In the genomic region with DNA sequence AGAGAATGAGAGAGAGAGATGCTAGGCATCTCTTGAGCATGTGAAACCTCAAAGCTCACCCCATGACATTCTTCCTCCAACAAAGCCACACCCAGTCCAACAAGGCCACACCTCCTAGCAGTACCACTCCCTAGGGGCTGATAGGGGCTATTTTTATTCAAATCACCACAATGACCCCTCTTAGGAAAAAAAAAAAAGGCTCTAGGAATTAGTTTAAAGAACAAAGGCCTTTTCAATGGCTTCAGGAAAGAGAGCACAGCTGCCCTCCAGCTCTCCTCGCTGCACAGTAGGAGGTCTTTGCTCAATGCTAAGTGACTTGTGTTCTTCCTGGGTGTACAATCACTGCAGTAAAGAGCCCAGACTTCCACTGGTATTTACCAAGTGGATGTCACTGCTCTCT, we compare ENCODE assay signal across 14 mouse cellular contexts.
DNase-seq lines count a peak whose midpoint lies in the region; ATAC-seq and TF ChIP-seq lines count a peak whose summit lies in the region.
"Had no signal": no experiment of that assay in that cellular context is flagged by ENCODE, and none has a peak within 500 bp of the region (broad histone marks: within the 10 kb centered on the region; RNA-seq: fewer than 3 reads in every experiment).

No protein-coding gene starts in this region.

- no peak for TF ChIP-seq CTCF in brain, embryonic 14.5 days (IDR thresholded peaks at IDR 0.05; ENCODE audit: borderline replicate concordance, extremely low read depth, insufficient read depth, insufficient read length)

- H3K36me3 ChIP-seq in hindbrain, embryonic 10.5 days = no peaks in the 10 kb centered on the region
- H3K36me3 ChIP-seq in hindbrain, embryonic 16.5 days (ENCODE audit: control insufficient read depth, insufficient read depth, low read length) = no peaks in the 10 kb centered on the region
- H3K36me3 ChIP-seq in forebrain, embryonic 13.5 days (ENCODE audit: poor library complexity, severe bottlenecking) = no peaks in the 10 kb centered on the region
- H3K36me3 ChIP-seq in midbrain, embryonic 14.5 days (ENCODE audit: control insufficient read depth, insufficient read depth, low read length) = no peaks in the 10 kb centered on the region
- H3K36me3 ChIP-seq: embryonic facial prominence, embryonic 12.5 days; heart, embryonic 10.5 days; limb, embryonic 15.5 days; lung, embryonic 15.5 days had no signal

- no peak overlapping the region for H3K27ac ChIP-seq in hindbrain, embryonic 10.5 days
- H3K27ac ChIP-seq in hindbrain, embryonic 16.5 days (ENCODE audit: low read depth, low read length) = no peak overlapping the region
- H3K27ac ChIP-seq in forebrain, embryonic 13.5 days = no peak overlapping the region
- H3K27ac ChIP-seq in midbrain, embryonic 14.5 days (replicated peaks; ENCODE audit: low read depth, low read length) = no peak overlapping the region
- H3K27ac ChIP-seq: embryonic facial prominence, embryonic 12.5 days; heart, embryonic 10.5 days; kidney, postnatal 0 days; limb, embryonic 15.5 days; lung, embryonic 15.5 days had no signal

- H3K4me3 ChIP-seq in hindbrain, embryonic 10.5 days = no peak overlapping the region
- H3K4me3 ChIP-seq in hindbrain, embryonic 16.5 days (ENCODE audit: low read length) = no peak overlapping the region
- H3K4me3 ChIP-seq in forebrain, embryonic 13.5 days = no peak overlapping the region
- no peak overlapping the region for H3K4me3 ChIP-seq in midbrain, embryonic 14.5 days (replicated peaks; ENCODE audit: low read depth, low read length)
- H3K4me3 ChIP-seq: embryonic facial prominence, embryonic 12.5 days; heart, embryonic 10.5 days; limb, embryonic 15.5 days; lung, embryonic 15.5 days had no signal

- H3K9ac ChIP-seq in hindbrain, embryonic 16.5 days (ENCODE audit: low read depth, low read length) = no peak overlapping the region
- no peak overlapping the region for H3K9ac ChIP-seq in forebrain, embryonic 13.5 days
- no peak overlapping the region for H3K9ac ChIP-seq in midbrain, embryonic 14.5 days (replicated peaks; ENCODE audit: low read length)
- H3K9ac ChIP-seq: embryonic facial prominence, embryonic 12.5 days; limb, embryonic 15.5 days; lung, embryonic 15.5 days had no signal

- WGBS in hindbrain, embryonic 10.5 days = 8% methylated on average over 1 of the region's 1 CpGs
- 0% methylated on average over 1 of the region's 1 CpGs for WGBS in hindbrain, embryonic 16.5 days
- WGBS in forebrain, embryonic 13.5 days = 0% methylated on average over 1 of the region's 1 CpGs
- 0% methylated on average over 1 of the region's 1 CpGs for WGBS in midbrain, embryonic 14.5 days

- H3K27me3 ChIP-seq in hindbrain, embryonic 10.5 days (ENCODE audit: insufficient read depth, poor library complexity, severe bottlenecking) = no peaks in the 10 kb centered on the region
- no peaks in the 10 kb centered on the region for H3K27me3 ChIP-seq in hindbrain, embryonic 16.5 days (replicated peaks; ENCODE audit: control insufficient read depth, insufficient read depth, low read length)
- H3K27me3 ChIP-seq in forebrain, embryonic 13.5 days = no peaks in the 10 kb centered on the region
- H3K27me3 ChIP-seq in midbrain, embryonic 14.5 days (ENCODE audit: control insufficient read depth, insufficient read depth, low read length) = no peaks in the 10 kb centered on the region
- H3K27me3 ChIP-seq: embryonic facial prominence, embryonic 12.5 days; limb, embryonic 15.5 days; lung, embryonic 15.5 days had no signal

- peak; percentile 26 for DNase-seq in hindbrain, embryonic 10.5 days (ENCODE audit: low spot score)
- peak; percentile 70 for DNase-seq in brain, embryonic 14.5 days (ENCODE audit: low read depth)
- peak; percentile 43 for DNase-seq in midbrain, embryonic 14.5 days
- DNase-seq in testis, postnatal 14 days (ENCODE audit: low spot score) = no peak
- DNase-seq in spleen, postnatal 14 days (ENCODE audit: low spot score in 2 of 2) = no peak
- DNase-seq: adrenal gland, postnatal 10 days had no signal

- TF ChIP-seq POLR2A in brain, embryonic 14.5 days (IDR thresholded peaks at IDR 0.05; ENCODE audit: borderline replicate concordance, extremely low read depth, insufficient read depth, insufficient read length, poor library complexity, severe bottlenecking) = no peak

- H3K9me3 ChIP-seq in hindbrain, embryonic 10.5 days = no peaks in the 10 kb centered on the region
- no peaks in the 10 kb centered on the region for H3K9me3 ChIP-seq in hindbrain, embryonic 16.5 days (ENCODE audit: control insufficient read depth, low read length)
- no peaks in the 10 kb centered on the region for H3K9me3 ChIP-seq in forebrain, embryonic 13.5 days (replicated peaks)
- H3K9me3 ChIP-seq in midbrain, embryonic 14.5 days (ENCODE audit: control insufficient read depth, low read length) = 0 out of 2 replicates have a peak, but pooled peaks cover under 1% of the 10 kb centered on the region
- H3K9me3 ChIP-seq: embryonic facial prominence, embryonic 12.5 days; heart, embryonic 10.5 days; limb, embryonic 15.5 days; lung, embryonic 15.5 days had no signal

- no peak overlapping the region for H3K4me2 ChIP-seq in hindbrain, embryonic 16.5 days (ENCODE audit: low read length)
- H3K4me2 ChIP-seq in forebrain, embryonic 13.5 days = no peak overlapping the region
- no peak overlapping the region for H3K4me2 ChIP-seq in midbrain, embryonic 14.5 days (ENCODE audit: low read length)
- H3K4me2 ChIP-seq: embryonic facial prominence, embryonic 12.5 days; limb, embryonic 15.5 days; lung, embryonic 15.5 days had no signal

- H3K4me1 ChIP-seq in hindbrain, embryonic 10.5 days (replicated peaks) = peaks cover 9% of the 10 kb centered on the region
- H3K4me1 ChIP-seq in hindbrain, embryonic 16.5 days (ENCODE audit: control insufficient read depth, insufficient read depth, low read depth, low read length) = no peaks in the 10 kb centered on the region
- peaks cover 4% of the 10 kb centered on the region; the same call in 1 of the 2 replicates for H3K4me1 ChIP-seq in forebrain, embryonic 13.5 days
- no peaks in the 10 kb centered on the region for H3K4me1 ChIP-seq in midbrain, embryonic 14.5 days (ENCODE audit: control insufficient read depth, insufficient read depth, low read length)
- H3K4me1 ChIP-seq: embryonic facial prominence, embryonic 12.5 days; heart, embryonic 10.5 days; limb, embryonic 15.5 days; lung, embryonic 15.5 days had no signal

- ATAC-seq in hindbrain, embryonic 16.5 days = no peak
- ATAC-seq in forebrain, embryonic 13.5 days = peak; percentile 71; the same call in 1 of the 2 replicates
- ATAC-seq in midbrain, embryonic 14.5 days (ENCODE audit: low FRiP score, low TSS enrichment) = peak; percentile 69; the same call in 1 of the 2 replicates
- ATAC-seq in monocyte, adult 5-6 weeks (replicated peaks; ENCODE audit: insufficient number of reproducible peaks, low FRiP score, low TSS enrichment, poor library complexity, severe bottlenecking) = no peak

Comparison
In these comparisons a context has a peak if more than half of its experiments do, and no peak if none do; other contexts are left out.
1. DNase-seq: peak in hindbrain, embryonic 10.5 days (single experiment), brain, embryonic 14.5 days (single experiment) and midbrain, embryonic 14.5 days (single experiment); none in testis, postnatal 14 days (single experiment) and spleen, postnatal 14 days (0 of 2).
2. ATAC-seq: peak in forebrain, embryonic 13.5 days (single experiment) and midbrain, embryonic 14.5 days (single experiment); none in hindbrain, embryonic 16.5 days (single experiment) and monocyte, adult 5-6 weeks (single experiment).